Mouse (Mus musculus): ENCODE results near the gene Prcd. TPM values are rescaled to one million over a fixed set of nuclear protein-coding genes. Genes with fewer than 3 reads are reported as not detected.

Prcd gene
- polyA plus RNA-seq, 1 experiment from 2014 or later: 1.7 TPM

DNA sequence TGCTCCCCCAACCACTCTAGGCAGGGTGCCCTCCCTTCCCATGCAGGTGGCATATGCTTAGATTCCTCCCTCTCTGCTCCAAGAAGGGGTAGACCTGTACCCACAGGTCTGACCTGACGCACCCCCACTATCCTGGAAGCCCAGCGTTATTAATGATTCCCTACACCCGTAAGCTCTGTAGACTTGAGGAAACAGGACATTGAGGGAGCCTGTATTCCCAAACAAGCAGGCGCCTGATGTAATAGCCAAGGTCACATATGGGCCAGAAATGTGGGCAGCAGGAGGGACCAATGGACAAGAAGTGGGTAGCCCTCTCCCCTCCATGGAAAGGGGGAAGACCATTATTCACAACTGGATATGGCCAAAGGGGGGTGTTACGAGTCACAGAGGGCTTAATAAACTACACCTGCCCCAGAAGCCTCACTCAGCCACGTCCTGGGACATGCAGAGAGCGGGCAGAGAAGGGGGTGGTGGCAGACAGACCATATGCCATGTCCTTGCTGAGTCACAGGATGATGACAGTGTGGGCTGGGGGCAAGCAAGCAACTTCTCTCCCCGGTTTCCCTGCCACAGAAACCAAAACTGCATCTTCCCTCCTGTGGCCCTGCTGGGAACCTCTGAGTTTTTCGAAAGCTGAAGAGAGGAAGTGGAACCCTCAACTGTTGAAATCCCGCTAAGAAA, 36.8 kb upstream of the Prcd start:
- H3K9ac ChIP-seq (ENCODE audit: low read length): no peak overlapping the region
- ATAC-seq (no peak), DNase-seq (ENCODE audit: low spot score) (no peak)
- no peaks in the 10 kb centered on the region for H3K27me3 ChIP-seq (replicated peaks; ENCODE audit: control insufficient read depth, insufficient read depth, low read length)
- H3K4me2 ChIP-seq (ENCODE audit: low read length): no peak overlapping the region
- H3K9me3 ChIP-seq (replicated peaks; ENCODE audit: control insufficient read depth, low read length): no peaks in the 10 kb centered on the region
- no peaks in the 10 kb centered on the region for H3K36me3 ChIP-seq (ENCODE audit: control insufficient read depth, insufficient read depth, low read length)
- 77% methylated on average over 10 of the region's 10 CpGs for WGBS
- no peak overlapping the region for H3K27ac ChIP-seq (ENCODE audit: low read depth, low read length)
- no peaks in the 10 kb centered on the region for H3K4me1 ChIP-seq (ENCODE audit: control insufficient read depth, insufficient read depth, low read length)
- no peak overlapping the region for H3K4me3 ChIP-seq (ENCODE audit: low read depth, low read length)

DNA sequence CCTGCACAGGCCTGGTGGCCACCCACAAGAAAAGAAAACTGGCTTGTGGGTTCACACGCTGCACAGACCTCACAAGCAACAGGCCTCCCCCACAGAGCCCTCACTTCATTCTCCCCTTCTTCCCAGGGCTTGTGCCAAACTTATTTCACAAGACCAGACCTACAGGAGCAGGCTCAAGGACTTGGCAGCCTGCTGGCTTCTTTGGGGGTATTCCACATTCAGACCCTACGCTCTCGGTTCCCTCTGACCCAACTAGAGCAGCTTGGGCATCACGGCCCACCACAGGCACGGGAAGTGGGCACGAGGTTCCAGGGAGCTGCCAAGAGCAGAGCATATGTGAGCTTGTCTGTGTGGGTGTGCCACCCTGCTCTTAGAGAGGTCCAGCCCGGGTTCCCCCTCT, 35.7 kb upstream of the Prcd start:
- ATAC-seq (no peak), DNase-seq (ENCODE audit: low spot score) (no peak)
- no peak overlapping the region for H3K27ac ChIP-seq (ENCODE audit: low read depth, low read length)
- H3K4me3 ChIP-seq (ENCODE audit: low read depth, low read length): no peak overlapping the region
- H3K9ac ChIP-seq (ENCODE audit: low read length): no peak overlapping the region
- 86% methylated on average over 7 of the region's 7 CpGs for WGBS
- no peaks in the 10 kb centered on the region for H3K36me3 ChIP-seq (ENCODE audit: control insufficient read depth, insufficient read depth, low read length)
- H3K4me2 ChIP-seq (ENCODE audit: low read length): no peak overlapping the region
- no peaks in the 10 kb centered on the region for H3K4me1 ChIP-seq (ENCODE audit: control insufficient read depth, insufficient read depth, low read length)
- H3K27me3 ChIP-seq (replicated peaks; ENCODE audit: control insufficient read depth, insufficient read depth, low read length): 0 out of 2 replicates have a peak, but pooled peaks cover 3% of the 10 kb centered on the region
- H3K9me3 ChIP-seq (replicated peaks; ENCODE audit: control insufficient read depth, low read length): no peaks in the 10 kb centered on the region

DNA sequence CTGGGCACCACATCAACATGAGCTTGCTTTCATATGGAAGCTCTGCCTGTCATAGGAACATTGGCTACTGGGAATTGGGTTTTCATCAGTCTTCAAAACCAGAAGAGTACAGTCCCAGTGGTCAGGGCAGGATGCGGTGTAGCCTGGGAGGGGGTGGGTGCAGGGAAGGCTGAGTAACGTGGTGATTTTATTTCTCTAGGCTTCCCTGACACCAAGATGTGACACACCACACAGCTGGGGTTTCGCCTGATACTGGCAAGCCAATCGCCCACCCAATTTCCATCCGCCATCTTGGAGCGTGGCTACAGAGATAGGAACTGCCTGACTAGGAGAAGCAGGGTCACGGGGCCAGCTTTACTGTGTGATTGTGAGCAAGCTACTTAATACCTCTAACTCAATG, 34.7 kb upstream of the Prcd start:
- no peak overlapping the region for H3K27ac ChIP-seq (ENCODE audit: low read depth, low read length)
- 92% methylated on average over 7 of the region's 7 CpGs for WGBS
- H3K9me3 ChIP-seq (replicated peaks; ENCODE audit: control insufficient read depth, low read length): no peaks in the 10 kb centered on the region
- H3K9ac ChIP-seq (ENCODE audit: low read length): no peak overlapping the region
- ATAC-seq: no peak
- H3K4me2 ChIP-seq (ENCODE audit: low read length): no peak overlapping the region
- no peaks in the 10 kb centered on the region for H3K4me1 ChIP-seq (ENCODE audit: control insufficient read depth, insufficient read depth, low read length)
- no peak overlapping the region for H3K4me3 ChIP-seq (ENCODE audit: low read depth, low read length)
- DNase-seq (ENCODE audit: low spot score): no peak
- no peaks in the 10 kb centered on the region for H3K36me3 ChIP-seq (ENCODE audit: control insufficient read depth, insufficient read depth, low read length)
- H3K27me3 ChIP-seq (replicated peaks; ENCODE audit: control insufficient read depth, insufficient read depth, low read length): peaks cover 8% of the 10 kb centered on the region; the same call in 1 of the 2 replicates

DNA sequence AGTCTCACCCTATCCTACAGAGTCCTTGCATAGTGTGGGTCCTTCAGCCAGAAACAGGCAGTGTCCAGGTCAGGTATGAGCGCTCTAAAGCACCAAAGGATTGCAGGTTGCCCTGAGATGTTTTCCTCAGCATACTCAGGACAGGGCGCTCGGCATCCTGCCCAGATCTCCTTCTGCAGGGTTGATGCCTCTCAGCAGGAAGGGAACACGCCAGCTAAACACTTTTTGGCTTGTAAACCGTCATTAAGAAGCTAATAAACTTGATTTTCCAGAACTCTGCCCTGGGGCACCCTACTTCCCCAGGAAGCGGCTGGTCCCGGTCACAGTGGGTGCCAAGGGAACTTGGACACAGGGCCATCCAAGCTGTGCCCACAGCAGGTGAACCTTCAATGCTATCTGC, 34.2 kb upstream of the Prcd start:
- DNase-seq (ENCODE audit: low spot score): no peak
- no peak for ATAC-seq

DNA sequence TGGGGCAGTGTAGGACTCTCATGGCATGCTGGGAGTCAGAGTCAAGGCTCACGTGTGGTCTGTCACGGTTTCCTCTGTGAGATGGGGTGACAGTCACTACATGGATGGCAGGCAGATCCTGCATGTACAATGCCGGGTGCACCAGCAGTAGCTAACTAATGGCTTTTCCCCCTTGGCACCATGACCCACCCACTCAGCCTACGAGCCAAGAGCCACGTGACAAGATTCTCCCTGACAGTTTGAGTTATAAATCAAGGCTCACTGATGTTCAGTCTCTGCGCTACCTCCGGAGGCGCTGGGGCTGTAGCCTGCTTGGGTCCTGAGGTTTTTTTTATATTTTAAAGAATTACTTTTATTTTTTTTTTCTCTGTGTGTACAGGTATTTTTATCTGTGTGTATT, 33.8 kb upstream of the Prcd start:
- ATAC-seq (no peak), DNase-seq (ENCODE audit: low spot score) (no peak)
- Histone ChIP-seq H3K9ac (ENCODE audit: low read length) (no peak overlapping the region), H3K4me1 (ENCODE audit: control insufficient read depth, insufficient read depth, low read length) (no peaks in the 10 kb centered on the region), H3K4me2 (ENCODE audit: low read length) (no peak overlapping the region), H3K27me3 (replicated peaks; ENCODE audit: control insufficient read depth, insufficient read depth, low read length) (peaks cover 17% of the 10 kb centered on the region; the same call in 1 of the 2 replicates), H3K27ac (ENCODE audit: low read depth, low read length) (no peak overlapping the region), H3K36me3 (ENCODE audit: control insufficient read depth, insufficient read depth, low read length) (no peaks in the 10 kb centered on the region), H3K9me3 (replicated peaks; ENCODE audit: control insufficient read depth, low read length) (no peaks in the 10 kb centered on the region), H3K4me3 (ENCODE audit: low read depth, low read length) (no peak overlapping the region)
- WGBS: 87% methylated on average over 8 of the region's 8 CpGs

More for the DNA sequence above, 34.2 kb upstream of the Prcd start:
- no peak overlapping the region for H3K9ac ChIP-seq (ENCODE audit: low read length)
- no peaks in the 10 kb centered on the region for H3K4me1 ChIP-seq (ENCODE audit: control insufficient read depth, insufficient read depth, low read length)
- no peaks in the 10 kb centered on the region for H3K36me3 ChIP-seq (ENCODE audit: control insufficient read depth, insufficient read depth, low read length)
- no peak overlapping the region for H3K27ac ChIP-seq (ENCODE audit: low read depth, low read length)
- H3K9me3 ChIP-seq (replicated peaks; ENCODE audit: control insufficient read depth, low read length): no peaks in the 10 kb centered on the region
- no peak overlapping the region for H3K4me3 ChIP-seq (ENCODE audit: low read depth, low read length)
- peaks cover 13% of the 10 kb centered on the region; the same call in 1 of the 2 replicates for H3K27me3 ChIP-seq (replicated peaks; ENCODE audit: control insufficient read depth, insufficient read depth, low read length)
- H3K4me2 ChIP-seq (ENCODE audit: low read length): no peak overlapping the region
- WGBS: 85% methylated on average over 7 of the region's 7 CpGs

DNA sequence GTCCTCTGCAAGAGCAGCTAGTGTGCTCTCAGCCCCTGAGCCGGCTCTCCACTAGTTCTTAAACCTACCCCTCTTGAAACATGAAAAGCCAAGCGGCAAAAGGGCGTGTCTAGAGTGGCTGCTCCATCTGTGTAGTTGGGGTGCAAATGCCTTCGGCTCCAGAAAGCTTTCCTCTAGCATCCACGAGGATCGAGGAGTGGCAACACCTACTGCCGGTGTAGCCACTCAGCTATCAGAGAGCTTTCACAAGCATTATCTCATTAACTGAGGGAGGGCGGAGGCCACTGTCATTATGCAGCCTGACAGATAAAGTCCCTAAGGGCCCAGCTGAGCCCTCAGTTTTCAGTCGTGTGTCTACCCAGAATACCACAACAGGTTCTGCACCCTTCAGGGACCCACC, 33.3 kb upstream of the Prcd start:
- Histone ChIP-seq H3K27ac (ENCODE audit: low read depth, low read length) (no peak overlapping the region), H3K9ac (ENCODE audit: low read length) (no peak overlapping the region)

DNA sequence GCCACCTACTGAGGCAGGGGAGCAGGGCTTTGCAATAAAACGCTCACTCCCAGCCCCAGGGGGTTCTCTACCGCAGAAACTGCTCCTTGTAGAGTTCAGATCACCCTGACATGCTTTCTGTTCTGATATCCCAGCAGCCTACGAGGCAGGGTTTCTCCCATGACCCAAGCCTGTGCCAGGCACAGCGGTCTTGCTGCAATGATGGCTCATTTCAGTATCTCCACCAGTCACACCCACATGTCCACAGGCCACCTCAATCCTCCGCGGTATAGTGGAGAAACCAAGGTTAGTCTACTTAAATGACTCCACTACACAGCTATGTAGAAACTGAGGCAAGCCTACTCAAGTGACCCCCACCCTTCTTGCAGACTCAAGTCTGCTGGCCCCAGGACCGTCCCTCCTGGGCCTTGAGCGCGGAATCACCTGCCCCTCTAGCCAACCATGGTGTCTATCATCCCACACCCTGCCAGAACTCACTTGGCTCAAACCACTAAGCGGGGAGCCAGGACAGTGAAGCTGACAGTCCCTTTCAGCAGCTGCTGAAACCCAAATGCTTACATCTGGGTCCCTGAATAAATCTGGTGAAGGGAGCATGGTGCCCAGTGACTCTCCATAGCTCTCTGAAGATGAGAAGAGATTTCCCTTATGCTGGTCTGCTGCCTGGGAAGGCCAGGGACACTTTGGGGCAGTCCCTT, 32.6 kb upstream of the Prcd start:
- 78% methylated on average over 10 of the region's 10 CpGs for WGBS
- no peaks in the 10 kb centered on the region for H3K36me3 ChIP-seq (ENCODE audit: control insufficient read depth, insufficient read depth, low read length)
- H3K4me1 ChIP-seq (ENCODE audit: control insufficient read depth, insufficient read depth, low read length): no peaks in the 10 kb centered on the region
- H3K4me3 ChIP-seq (ENCODE audit: low read depth, low read length): no peak overlapping the region
- H3K4me2 ChIP-seq (ENCODE audit: low read length): no peak overlapping the region
- no peak overlapping the region for H3K9ac ChIP-seq (ENCODE audit: low read length)
- no peaks in the 10 kb centered on the region for H3K9me3 ChIP-seq (replicated peaks; ENCODE audit: control insufficient read depth, low read length)
- ATAC-seq: no peak
- no peak overlapping the region for H3K27ac ChIP-seq (ENCODE audit: low read depth, low read length)
- H3K27me3 ChIP-seq (replicated peaks; ENCODE audit: control insufficient read depth, insufficient read depth, low read length): peaks cover 20% of the 10 kb centered on the region; the same call in 1 of the 2 replicates
- DNase-seq (ENCODE audit: low spot score): no peak

More for the DNA sequence above, 33.3 kb upstream of the Prcd start:
- Histone ChIP-seq H3K4me1 (ENCODE audit: control insufficient read depth, insufficient read depth, low read length) (no peaks in the 10 kb centered on the region), H3K4me3 (ENCODE audit: low read depth, low read length) (no peak overlapping the region), H3K4me2 (ENCODE audit: low read length) (no peak overlapping the region), H3K27me3 (replicated peaks; ENCODE audit: control insufficient read depth, insufficient read depth, low read length) (peaks cover 20% of the 10 kb centered on the region; the same call in 1 of the 2 replicates), H3K9me3 (replicated peaks; ENCODE audit: control insufficient read depth, low read length) (no peaks in the 10 kb centered on the region), H3K36me3 (ENCODE audit: control insufficient read depth, insufficient read depth, low read length) (no peaks in the 10 kb centered on the region)
- no peak for ATAC-seq
- no peak for DNase-seq (ENCODE audit: low spot score)
- WGBS: 42% methylated on average over 9 of the region's 9 CpGs

DNA sequence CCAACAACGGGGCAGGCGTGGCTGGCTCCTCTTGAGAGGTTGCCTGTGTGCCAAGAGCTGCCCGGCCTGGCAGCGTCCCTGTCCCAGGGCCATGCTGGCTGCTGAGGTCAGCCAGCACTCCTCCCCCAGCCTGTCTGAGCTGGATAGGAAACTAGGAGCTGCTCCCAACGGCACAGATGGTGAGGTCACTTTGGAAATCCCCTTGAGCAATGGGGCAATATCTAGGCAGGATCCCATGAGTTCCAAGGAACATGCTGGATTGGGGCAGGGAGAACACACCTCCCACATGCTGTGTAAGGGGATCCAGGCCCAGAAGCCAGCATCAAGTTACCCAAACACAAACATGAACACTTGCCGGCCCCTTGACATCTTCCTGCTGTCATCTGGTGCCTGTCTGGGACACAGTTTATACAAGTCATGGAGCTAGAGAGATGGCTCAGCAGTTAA, 32.1 kb upstream of the Prcd start:
- H3K4me2 ChIP-seq (ENCODE audit: low read length): no peak overlapping the region
- H3K27me3 ChIP-seq (replicated peaks; ENCODE audit: control insufficient read depth, insufficient read depth, low read length): peaks cover 20% of the 10 kb centered on the region; the same call in 1 of the 2 replicates
- H3K36me3 ChIP-seq (ENCODE audit: control insufficient read depth, insufficient read depth, low read length): no peaks in the 10 kb centered on the region
- no peaks in the 10 kb centered on the region for H3K9me3 ChIP-seq (replicated peaks; ENCODE audit: control insufficient read depth, low read length)
- no peak overlapping the region for H3K9ac ChIP-seq (ENCODE audit: low read length)
- WGBS: 60% methylated on average over 6 of the region's 6 CpGs
- DNase-seq (ENCODE audit: low spot score) (peak; percentile 52), ATAC-seq (no peak; the same call in 1 of the 2 replicates)
- no peak overlapping the region for H3K27ac ChIP-seq (ENCODE audit: low read depth, low read length)
- H3K4me3 ChIP-seq (ENCODE audit: low read depth, low read length): no peak overlapping the region
- H3K4me1 ChIP-seq (ENCODE audit: control insufficient read depth, insufficient read depth, low read length): no peaks in the 10 kb centered on the region

Data from forebrain, embryonic 14.5 days (tissue).